Mouse (Mus musculus): ENCODE results near the gene Kcnk13.

DNA sequence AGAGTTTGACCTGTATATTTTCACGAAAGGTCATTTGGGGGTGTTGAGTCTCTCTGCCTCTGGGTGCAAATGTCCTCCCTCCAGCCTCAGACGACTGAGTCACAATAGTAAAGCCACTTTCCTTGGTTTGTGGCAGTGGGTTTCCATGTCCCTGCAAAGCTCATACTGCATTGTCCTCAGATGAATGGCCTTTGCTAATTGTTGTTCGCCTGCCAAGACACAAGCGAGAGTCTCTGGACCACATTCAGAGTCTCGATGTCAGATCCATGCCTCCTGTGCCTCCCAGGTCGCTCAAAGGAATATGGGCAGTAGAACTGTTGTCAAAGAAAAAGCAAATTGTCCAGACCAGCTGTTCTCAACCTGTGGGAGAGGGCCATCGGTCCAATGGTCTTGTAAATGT is 36.1 kb downstream of the Kcnk13 start:
- TF ChIP-seq ZC3H11A (IDR thresholded peaks at IDR 0.05; ENCODE audit: borderline replicate concordance, low read depth, low read length) (no peak), HCFC1 (IDR thresholded peaks at IDR 0.05; ENCODE audit: borderline replicate concordance, insufficient read depth, low read length) (no peak), CHD2 (IDR thresholded peaks at IDR 0.05; ENCODE audit: low read depth, low read length) (no peak), MAFK (IDR thresholded peaks at IDR 0.05; ENCODE audit: insufficient read depth, low read depth, low read length) (no peak)
